Mouse (Mus musculus) CD4-positive, CD25-positive, alpha-beta regulatory T cell, adult 4 months (primary cell): ENCODE data around the gene Mdfi. TPM values are rescaled to one million over a fixed set of nuclear protein-coding genes. Genes with fewer than 3 reads are reported as not detected.
A peak's percentile ranks its signal among the peaks of the same experiment; 100 is the strongest.

Experiments
- ATAC-seq: one replicate; pipeline ENCODE4 v1.8.0; 2017
- polyA plus RNA-seq, 2 experiments: library from polyadenylated mRNA; unstranded; fragments of 100-300 nt; shearing (Covaris generic); gene quantifications; one replicate each; pipeline ENCODE4 v1.2.1; 2017

Mdfi gene
- polyA plus RNA-seq, 2 experiments from 2014 or later, result not detected

DNA sequence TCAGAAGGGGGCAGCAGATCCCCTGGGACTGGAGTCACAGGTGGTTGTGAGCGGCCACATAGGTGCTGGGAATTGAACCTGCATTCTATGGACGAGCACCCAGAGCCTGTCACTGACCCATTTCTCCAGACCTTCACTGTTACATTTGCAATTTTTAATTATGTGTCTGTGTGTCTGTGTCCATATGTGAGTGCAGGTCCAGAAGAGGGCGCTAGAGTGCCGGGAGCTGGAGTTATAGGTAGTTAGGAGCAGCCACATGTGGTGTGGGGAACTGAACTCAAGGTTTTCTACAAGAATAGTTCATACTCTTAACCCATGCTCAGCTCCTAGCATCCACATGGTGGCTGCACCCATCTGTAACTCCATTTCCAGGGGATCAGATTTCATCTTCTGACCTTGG, 37.5 kb downstream of the Mdfi start:
- ATAC-seq, result no peak

GRCm38 (mm10) chr17:47796156-47796816, 38.2 kb downstream of the Mdfi start:
- no peak for ATAC-seq

- peak; percentile 49 for ATAC-seq
These were observed 39.0 kb downstream of the Mdfi start for GRCm38 (mm10) chr17:47795446-47795845.

- peak; percentile 82 for ATAC-seq
These were observed 41.1 kb downstream of the Mdfi start for GRCm38 (mm10) chr17:47793377-47793776.

- ATAC-seq, result peak; percentile 53
These were observed 42.2 kb downstream of the Mdfi start for GRCm38 (mm10) chr17:47792098-47792863.

DNA sequence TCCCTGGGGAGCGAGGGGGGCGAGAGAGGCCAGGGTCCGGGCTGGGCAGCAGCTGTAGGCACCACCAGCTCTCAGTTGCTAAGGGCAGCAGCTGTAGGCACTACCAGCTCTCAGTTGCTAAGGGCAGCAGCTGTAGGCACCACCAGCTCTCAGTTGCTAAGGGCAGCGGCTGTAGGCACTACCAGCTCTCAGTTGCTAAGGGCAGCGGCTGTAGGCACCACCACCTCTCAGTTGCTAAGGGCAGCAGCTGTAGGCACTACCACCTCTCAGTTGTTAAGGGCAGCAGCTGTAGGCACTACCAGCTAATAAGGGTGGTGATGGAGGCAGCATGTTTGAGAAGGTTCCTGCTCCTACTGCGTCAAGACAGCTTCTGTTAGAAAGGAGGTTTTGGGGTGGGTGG, 45.5 kb downstream of the Mdfi start:
- ATAC-seq, result no peak

- no peak for ATAC-seq
These were observed 46.2 kb downstream of the Mdfi start for GRCm38 (mm10) chr17:47788306-47788705.

GRCm38 (mm10) chr17:47787632-47788031, 46.9 kb downstream of the Mdfi start:
- no peak for ATAC-seq

DNA sequence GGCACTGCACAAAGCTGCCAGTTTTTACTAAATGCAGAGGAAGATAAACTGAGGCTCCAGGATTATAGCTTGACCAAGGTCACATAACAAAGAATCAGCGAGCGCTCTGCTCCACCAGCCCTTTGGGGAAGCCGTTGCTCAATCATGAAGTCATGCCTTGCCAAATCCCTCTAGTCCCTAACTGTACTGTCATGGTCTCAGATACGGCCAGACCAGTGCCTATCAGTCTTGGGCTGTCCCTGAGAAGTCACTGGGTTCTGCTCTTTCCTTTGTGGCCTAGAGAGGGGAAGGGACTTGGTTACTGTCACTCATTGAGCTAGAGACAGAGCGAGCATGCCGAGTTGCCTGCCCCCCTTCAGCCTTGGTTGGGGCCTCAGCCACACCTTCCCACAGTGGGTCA, 50.1 kb downstream of the Mdfi start:
- no peak for ATAC-seq

GRCm38 (mm10) chr17:47783445-47784223, 50.9 kb downstream of the Mdfi start:
- ATAC-seq, result no peak

- ATAC-seq, result no peak
These were observed 52.0 kb downstream of the Mdfi start for GRCm38 (mm10) chr17:47782486-47782885.

GRCm38 (mm10) chr17:47780470-47780869, 54.0 kb downstream of the Mdfi start:
- no peak for ATAC-seq

- ATAC-seq, result no peak
These were observed 57.4 kb downstream of the Mdfi start for GRCm38 (mm10) chr17:47777141-47777540.

DNA sequence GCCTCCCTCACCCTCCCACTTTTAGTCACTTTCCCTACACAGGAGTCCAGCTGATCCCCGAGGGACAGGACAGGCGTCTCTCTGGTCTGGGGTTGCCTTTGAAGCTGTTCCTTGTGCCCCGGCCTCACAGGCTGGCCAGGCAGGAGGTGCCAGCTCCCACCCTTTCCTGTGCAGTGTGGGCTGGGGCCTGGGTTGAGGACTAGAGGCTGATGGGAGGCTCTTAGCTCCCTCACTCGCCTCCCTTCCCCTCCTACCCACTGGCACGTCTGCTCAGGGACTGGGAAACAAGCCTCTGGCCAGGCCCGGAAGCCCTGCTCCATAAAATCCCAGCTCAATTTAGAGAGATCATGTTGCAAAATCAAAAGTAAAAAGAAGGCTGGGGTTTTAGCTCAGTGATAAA, 60.9 kb downstream of the Mdfi start:
- ATAC-seq, result no peak

DNA sequence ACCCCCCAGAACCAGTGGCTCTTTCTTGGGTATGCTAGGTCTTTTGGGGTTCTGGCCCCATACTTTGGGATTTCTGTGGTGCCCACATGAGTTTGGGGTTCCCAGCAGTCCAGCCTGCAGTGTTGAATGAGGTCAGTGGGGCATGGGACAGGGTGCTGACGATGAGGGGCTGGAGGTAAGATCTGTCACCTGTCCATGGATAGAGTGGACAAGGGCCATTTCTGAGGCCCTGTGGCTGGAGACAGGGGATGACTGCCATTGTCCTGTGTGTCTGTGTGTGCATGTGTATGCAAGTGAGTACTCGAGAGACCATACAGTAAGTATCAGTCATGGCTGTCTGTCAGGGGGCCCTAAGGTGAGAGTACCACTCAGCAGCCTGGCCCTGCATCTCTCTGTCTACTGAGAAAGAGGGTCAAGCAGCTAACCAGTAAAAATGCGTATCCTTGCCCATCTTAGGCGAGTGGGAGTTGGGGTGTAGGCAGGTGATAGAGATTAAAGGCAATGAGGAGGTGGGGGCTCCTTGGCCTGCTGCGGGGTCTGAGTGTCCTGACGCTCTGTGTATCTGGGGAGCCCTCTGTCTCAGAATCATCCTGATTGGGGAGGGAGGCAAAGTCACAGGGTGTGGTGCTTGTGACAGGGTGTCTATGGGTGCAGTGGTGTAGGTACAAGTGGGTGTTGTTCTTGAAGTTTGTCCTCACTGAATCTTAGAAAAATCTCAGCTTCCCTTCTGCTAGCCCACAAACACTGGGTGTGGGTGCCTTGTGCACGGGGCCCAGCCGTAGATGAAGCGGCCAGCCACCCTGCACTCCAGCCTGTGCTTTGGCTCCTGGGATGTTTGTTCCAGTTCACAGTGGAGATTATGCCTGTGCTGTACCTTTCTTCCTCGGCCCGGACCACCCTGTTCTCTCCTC, 64.8 kb downstream of the Mdfi start:
- no peak for ATAC-seq

- ATAC-seq, result peak; percentile 32
These were observed 65.7 kb downstream of the Mdfi start for GRCm38 (mm10) chr17:47768707-47769276.

GRCm38 (mm10) chr17:47767456-47768141, 66.9 kb downstream of the Mdfi start:
- ATAC-seq, result no peak

DNA sequence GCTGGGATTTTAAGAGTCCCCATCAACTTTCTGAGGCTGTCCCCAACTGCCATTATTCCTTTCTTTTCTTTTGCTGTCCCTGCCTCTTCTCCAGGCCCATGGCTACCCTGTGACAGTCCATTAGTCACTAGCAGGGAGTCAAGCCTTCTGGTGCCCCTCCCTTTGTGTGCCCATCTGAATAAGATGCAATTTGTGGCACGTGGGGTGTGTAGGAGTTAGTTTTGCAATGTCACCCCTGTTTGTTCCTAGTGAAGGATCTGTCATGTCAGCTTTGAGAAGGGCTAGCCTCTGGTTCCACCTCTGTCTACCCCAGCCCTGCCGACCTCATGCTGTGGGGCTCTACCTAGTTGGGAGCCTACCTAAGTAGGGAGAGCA, 67.4 kb downstream of the Mdfi start:
- ATAC-seq, result no peak

DNA sequence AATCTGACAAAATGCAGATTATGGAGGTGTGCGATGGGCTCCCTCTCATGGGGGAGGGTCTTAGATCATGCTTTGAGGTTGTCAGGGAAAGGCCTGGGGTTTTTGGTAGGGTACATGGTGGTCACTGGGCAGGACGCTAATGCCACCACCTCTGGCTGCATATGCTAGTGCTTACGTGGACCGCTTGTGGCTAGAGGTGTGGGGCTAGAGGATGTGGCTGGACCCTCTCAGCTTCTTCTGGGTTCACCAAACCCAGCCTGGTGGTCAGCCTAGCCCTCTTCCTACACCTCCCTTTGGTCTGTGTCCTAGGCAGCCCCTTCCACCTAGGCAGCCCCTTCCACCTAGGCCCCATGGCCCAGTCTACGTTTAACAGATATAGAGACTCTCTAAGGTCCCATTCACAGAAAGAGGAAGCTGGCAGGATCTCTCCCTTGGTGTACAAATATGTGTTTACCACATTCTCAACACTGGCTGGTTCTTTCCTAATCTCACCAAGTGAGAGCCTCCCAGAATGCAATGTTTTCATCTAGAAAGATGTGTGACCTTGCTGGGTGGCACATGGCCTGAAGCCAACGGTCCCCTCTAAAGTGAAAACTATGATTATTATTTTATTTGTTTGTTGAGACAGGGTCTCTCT, 68.0 kb downstream of the Mdfi start:
- ATAC-seq, result no peak

DNA sequence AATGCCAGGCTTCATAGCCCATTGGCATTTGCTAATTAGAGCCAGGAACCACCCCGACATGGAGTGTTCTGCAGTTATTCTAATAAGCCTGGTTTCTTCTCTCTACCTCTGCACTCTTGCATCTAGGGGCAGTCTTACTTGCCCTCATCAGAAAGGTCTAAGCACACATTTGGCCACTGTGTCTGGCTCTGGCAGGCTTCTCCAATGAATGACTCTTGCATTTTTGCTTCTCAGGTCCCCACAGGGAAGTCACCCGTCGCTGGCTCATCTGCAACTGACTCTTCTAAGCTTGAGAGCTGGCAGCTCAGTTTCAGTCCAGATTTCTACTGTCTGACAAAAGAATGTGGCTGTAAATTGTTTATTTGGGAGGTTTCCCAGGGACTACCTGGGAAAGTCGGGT, 68.5 kb downstream of the Mdfi start:
- ATAC-seq, result no peak
